Mouse (Mus musculus) adipocyte (in vitro differentiated cells): ENCODE data around the gene Neu3.

Experiments
- DNase-seq: peaks from one replicate; pipeline ENCODE4 v3.0.0-alpha.2; 2016; ENCODE audit warnings: low spot score

The Neu3 gene

DNA sequence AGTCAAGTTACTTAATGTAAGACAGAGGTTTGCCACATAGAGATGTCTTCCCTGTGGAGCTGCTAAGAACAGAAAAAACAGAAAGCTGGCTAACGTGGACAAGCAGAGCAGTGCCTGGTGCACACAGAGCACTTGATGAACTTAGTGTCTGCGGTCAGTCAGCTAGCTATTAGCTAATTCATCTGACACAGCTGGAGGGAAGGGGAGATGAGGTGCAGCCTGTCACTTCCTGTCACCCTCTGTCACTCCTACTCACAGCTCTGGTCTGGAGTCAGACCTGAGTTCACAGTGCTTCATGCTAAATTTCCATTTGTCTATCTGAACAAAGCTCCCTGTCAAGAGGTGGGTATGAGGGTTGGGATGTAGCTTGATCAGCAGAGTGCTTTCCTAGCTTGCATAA, 34.1 kb downstream of the Neu3 start:
- DNase-seq: no peak

DNA sequence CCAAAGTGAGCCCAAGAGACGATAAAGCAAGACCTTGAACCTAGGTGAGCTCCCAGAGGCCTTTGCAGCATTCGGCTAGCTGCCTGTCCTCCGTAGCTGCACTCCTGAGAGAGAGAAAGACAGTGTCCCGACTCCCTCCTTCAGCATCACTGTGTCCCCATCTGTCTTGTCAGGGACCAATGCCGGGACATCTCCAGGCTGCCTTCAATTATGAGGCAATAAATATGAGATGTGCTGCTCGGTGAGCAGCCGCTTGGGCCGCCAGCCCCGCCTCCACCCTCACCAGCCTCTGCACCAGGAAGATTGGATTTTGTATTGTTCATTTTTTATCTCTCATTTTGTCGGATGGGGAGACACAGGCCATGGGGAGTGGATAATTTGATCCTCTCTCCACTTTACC, 37.4 kb downstream of the Neu3 start:
- no peak for DNase-seq

DNA sequence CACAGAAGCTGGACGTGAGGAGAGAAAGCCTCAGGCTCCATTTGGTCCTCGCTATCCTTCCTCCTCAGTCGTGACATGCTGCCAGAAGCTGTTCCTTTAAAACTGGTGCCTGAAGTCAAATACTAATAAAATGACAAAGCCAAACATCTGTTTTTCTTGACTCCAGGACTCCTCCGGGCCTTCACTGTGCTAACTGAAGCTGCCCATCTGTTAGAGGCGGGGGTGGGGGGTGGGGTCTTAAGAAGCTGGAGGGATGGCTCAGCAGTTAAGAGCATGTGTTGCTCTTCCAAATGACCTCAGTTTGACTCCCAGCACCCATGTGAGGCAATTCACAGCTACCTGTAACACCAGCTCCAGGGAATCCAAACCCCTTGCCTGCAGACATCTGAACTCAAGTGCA, 39.7 kb downstream of the Neu3 start:
- DNase-seq: no peak

DNA sequence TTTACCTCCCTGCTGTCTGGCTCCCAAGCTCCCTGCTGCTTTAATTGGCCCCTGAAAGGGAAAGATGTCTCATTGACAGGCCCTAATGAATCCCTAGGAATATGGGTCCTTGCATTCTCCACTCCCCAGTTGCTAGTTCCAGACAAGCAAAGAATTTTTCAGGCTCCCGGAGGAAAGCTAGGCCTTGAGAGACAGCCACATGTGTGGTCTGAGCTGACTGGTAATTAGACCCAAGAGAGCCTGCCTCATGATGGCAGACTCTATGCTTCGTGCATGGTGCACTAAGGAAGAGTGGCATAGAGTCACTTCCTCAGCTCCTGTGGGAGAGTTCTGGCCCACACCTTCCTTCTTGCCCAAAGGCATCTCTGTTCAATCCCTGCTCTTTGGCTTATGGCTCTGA, 40.3 kb downstream of the Neu3 start:
- no peak for DNase-seq

DNA sequence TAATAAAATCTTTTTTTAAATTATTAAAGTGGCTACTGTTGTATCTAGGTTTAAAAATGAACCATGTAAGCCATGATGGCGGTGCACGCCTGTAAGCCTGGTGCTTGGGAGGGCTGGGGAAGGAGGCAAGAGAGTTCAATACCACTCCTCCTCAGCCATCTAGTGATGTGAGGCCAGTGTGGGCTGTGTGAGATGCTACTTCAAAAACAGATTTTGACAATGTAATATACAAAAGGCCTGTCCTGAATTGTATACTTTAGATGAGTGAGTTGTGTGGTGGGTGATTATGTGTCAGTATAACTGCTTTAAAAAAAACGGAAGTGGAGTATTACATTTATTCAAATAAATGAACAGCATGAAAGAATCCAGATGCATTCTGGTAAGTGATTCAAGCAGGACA, 41.4 kb downstream of the Neu3 start:
- DNase-seq: no peak

DNA sequence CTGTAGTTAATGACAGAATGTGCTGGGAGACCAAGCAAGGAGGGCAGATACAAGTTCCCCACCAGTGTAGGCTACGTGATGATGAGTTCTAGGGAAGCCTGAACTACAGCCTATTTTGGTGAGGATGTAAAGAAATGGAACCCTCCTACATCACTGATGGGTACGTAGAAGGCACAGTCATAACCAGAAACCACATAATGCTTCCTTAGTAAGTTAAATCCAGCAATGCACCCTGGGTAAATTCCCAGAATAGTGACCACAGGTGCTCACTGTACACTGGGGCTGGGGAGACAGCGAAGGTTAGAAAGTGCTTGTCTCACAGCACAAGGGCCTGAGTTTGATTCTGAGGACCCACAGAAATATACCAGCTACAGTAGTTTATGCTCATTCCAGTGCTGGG, 42.7 kb downstream of the Neu3 start:
- DNase-seq: no peak

DNA sequence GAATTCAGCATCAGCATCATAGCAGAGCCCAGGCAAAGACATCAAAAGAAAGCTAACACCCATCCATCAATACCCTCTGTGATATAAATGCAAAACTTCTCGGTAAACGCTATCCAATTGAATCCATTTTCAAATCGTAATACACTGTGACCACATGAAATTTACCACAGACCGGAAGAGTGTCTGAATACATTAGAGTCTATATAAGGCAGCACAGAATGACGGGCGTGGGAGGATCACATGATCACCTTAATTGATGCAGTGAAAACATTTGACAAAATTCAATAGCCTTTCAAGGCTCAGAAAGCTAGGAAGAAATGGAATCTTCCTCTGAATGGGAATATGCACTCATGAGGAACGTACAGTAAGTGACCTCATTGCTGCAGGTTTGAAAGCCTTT, 44.8 kb downstream of the Neu3 start:
- no peak for DNase-seq

DNA sequence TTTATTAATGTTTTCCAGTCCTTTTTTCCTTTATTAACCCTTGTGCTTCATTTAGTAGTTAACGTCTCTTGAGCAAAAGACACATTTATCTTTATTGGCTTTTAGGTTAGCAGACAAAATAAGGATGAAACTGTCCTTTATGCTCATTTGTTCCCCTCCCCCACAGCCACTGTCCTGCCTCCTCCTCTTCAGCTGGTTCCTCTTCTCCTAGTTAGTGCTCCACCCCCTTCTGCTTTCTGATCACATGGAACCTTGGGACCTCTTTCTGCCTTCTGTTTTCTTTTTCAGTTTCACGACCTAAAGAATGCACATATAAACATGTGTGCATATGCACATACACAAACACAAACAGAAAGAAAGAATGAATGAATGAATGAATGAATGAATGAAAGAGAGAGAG, 46.3 kb downstream of the Neu3 start:
- DNase-seq: no peak

DNA sequence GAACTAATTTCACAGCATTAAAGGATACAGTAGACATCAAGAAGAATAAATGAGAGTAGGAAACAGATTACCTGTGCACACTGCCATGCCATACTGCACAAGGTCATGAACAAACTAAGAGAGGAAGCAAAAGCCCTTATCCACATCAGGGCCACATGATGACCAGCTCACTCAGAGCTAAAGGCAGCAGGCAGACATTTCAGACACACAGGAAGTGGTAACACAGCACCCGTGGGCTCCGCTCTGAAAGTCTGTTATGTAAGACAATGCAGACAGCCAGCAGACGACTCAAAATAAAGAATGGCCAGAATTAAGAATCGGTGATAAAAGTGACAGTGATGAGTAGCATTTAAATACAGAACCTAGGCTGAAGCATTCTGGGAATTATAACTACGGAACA, 46.8 kb downstream of the Neu3 start:
- DNase-seq: no peak

DNA sequence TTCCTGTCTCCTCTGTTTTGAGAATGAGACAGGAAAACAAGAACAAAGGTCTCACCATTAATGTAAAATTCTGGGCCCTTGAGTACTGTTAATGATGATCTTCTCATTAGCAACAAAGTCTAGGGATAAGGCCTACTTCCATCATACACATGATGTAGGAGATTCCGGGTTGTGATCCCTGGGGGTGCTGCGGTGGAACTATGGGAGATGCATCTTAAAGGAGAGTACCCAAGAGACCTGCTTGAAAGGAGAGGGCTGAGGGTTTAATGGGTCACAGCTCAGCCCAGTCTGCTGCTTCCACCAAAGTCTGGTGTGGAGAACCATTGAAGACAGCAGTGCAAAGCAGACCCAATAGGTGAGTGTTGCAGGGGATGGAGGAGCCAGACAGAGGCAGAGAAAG, 65.0 kb downstream of the Neu3 start, which contains the start of gene Olfr521:
Olfr521 (plus strand) TSS at position 301 of the 400 bp plus-strand sequence.
- no peak for DNase-seq
